Mouse (Mus musculus) left cerebral cortex, postnatal 14 days (tissue): ENCODE data around the gene Timm13. TPM values are rescaled to one million over a fixed set of nuclear protein-coding genes. Genes with fewer than 3 reads are reported as not detected.
A peak's percentile ranks its signal among the peaks of the same experiment; 100 is the strongest.

Experiments used
- DNase-seq, 2 experiments: peaks; one replicate each; pipeline ENCODE4 v3.0.0; 2021 to 2022; ENCODE audit warnings: low spot score in 2 of 2, mixed read lengths in 1 of 2
- intact Hi-C: fragments of 180-260 bp; cut with DNase I; formaldehyde crosslinking; loops from one replicate; pipeline ENCODE4 v1.15.1; 2025
- total RNA-seq, 2 experiments: library from RNA; stranded (reverse); gene quantifications; 2 replicates each; pipeline ENCODE4 v1.2.3; 2021

Timm13 gene
- total RNA-seq, 2 experiments from 2014 or later: 145 to 157 TPM

GRCm38 (mm10) chr10:80913364-80914011, 12.7 kb upstream of the Timm13 start:
- no peak for DNase-seq
- intact Hi-C loops: no loop called here

DNA sequence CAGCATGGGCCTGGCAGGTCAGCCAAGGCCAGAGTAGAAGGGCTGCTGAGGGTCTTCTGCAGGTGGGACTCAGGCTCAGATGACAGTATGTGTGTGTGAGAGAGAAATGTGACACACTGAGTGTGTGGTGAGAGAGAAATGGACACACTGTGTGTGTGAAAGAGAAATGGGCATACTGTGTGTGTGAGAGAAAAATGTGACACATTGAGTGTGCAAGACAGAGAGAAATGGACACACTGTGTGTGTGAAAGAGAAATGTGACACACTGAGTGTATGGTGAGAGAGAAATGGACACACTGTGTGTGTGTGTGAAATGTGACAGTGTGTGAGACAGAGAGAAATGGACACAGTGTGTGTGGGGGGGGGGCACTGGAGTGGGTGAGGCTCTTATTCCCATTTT, 11.1 kb upstream of the Timm13 start:
- intact Hi-C loops: no loop called here
- no peak for DNase-seq

GRCm38 (mm10) chr10:80911354-80911753, 10.6 kb upstream of the Timm13 start:
- DNase-seq: no peak
- intact Hi-C loops: no loop called here

GRCm38 (mm10) chr10:80909375-80910162, 8.8 kb upstream of the Timm13 start:
- intact Hi-C loops: no loop called here
- no peak for DNase-seq

GRCm38 (mm10) chr10:80904709-80905108, 3.9 kb upstream of the Timm13 start:
- no peak for DNase-seq
- intact Hi-C loops: no loop called here

- DNase-seq: no peak
- intact Hi-C loops: no loop called here
Observed at GRCm38 (mm10) chr10:80904004-80904693, 3.4 kb upstream of the Timm13 start.

DNA sequence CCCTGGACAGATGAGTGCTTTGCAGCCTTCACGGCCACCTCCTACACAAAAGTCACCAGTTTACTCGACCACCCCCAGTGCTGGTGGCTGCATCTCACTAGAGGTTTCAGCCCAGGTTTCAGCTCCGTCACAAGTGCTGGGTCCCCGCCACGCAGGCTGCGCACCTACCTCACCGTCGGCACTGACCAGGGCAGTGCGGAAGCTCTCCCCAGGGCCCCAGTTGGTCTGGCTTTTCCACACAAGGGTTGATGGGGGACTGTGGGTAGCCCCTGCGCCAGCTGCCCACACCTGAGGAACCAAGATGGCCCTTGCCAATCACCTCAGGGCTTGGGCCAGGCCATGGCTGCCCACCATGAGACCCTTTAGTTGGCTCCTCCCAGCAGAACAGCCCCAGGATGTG, 2.5 kb upstream of the Timm13 start:
- intact Hi-C loops: no loop called here

DNA sequence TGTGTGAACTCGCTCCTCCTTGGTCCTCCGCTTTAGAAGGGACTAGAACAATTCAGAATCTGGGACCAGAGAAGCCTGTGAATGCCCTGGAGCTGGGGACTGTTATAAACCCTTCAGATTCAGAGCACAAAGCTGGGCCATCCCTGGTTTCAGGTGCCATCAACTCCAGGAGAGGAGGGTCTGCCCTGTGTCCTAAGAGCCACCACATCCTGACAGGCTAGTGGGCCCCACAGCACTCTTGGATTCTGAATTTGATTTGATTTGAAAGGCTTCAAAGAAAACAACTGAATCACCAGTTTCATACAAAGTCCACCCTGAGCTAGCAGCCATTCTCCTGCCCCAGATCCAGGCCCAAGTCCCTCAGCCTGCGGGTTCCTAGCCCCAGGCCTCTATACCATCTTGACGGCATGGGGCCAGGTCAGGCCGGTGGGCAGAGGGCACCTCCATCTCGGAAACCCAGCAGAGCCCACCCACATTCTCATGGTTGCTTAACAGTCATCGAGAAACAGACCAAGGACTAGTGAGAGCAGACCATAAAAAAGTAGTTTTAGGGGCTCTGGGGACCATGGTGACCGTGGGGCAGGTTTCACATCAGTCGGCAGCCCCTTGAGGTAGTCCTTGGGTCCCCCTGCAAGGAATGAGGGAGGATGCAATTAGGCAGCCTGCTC, 1.6 kb upstream of the Timm13 start:
- intact Hi-C loops: no loop called here
- no peak for DNase-seq

More for the DNA sequence above, 2.5 kb upstream of the Timm13 start:
- no peak for DNase-seq

DNA sequence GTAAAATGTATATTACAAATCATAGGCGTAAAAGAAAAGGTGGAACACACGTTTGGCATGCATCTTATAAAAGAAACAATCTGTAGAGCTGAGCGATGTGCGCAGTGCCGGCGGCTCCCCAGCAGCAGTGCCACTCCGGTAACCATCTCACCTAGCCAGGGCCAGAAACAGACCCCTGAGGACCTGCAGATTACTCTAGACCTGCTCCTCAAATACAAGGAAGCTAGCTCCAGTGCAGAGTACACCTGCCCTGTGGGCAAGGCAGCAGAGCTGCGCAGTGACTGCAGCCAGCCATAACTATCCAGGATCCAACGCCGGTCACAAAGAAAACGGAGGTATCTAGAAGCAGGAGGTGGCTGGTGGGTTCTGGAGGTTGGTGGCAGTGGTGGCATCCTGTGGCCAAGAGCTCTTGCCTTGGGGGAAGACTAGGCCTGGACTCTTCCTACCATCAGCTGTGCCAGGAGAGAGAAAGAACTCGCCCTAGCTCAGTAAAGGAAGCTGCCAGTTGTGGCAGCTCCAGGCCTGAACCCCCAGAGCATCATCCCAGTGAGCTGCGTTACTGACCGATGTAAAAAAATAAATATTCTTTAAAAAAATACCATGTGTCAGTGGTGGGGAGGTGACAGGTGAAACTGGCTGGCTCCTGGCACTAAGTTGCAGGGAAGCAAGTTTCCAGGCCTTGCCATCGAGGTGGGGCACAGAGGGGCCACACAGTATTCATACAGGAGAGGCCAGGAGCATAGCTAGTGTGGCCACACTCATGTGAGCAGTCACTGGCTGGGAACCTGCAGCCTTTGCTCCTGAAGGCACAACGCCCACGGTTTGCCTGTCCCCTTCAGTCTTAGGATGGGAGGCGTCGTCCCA, 872 bp upstream of the Timm13 start:
- intact Hi-C loops: no loop called here
- no peak for DNase-seq

- no peak for DNase-seq
- intact Hi-C loops: no loop called here
Observed at GRCm38 (mm10) chr10:80899591-80900317, 1.0 kb downstream of the Timm13 start.

- intact Hi-C loops: no loop called here
- no peak for DNase-seq
Observed at GRCm38 (mm10) chr10:80899074-80899473, 1.7 kb downstream of the Timm13 start.

DNA sequence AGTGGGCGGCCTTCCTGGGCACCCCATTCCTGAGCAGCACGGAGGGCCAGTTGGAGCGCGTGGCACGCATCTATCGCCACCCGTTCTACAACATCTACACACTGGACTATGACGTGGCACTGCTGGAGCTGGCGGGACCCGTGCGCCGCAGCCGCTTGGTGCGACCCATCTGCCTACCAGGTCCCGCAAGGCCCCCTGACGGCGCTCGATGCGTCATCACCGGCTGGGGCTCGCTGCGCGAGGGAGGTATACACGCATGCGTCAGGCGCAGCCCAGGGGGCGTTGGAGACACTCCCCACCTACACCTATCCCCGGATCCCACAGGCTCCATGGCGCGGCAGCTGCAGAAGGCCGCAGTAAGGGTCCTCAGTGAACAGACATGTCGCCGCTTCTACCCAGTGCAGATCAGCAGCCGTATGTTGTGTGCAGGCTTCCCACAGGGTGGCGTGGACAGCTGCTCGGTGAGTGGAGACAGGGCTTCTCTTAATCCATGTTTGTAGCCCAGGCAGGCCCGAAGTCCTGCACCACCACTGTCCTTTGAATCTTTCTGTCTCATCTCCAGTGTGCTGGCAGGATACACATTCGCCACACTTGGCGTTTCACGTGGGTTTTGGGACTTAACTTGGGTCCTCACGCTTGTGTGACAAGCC, 2.8 kb downstream of the Timm13 start:
- intact Hi-C loops: no loop called here
- DNase-seq: peak; percentile 64 to 70

DNA sequence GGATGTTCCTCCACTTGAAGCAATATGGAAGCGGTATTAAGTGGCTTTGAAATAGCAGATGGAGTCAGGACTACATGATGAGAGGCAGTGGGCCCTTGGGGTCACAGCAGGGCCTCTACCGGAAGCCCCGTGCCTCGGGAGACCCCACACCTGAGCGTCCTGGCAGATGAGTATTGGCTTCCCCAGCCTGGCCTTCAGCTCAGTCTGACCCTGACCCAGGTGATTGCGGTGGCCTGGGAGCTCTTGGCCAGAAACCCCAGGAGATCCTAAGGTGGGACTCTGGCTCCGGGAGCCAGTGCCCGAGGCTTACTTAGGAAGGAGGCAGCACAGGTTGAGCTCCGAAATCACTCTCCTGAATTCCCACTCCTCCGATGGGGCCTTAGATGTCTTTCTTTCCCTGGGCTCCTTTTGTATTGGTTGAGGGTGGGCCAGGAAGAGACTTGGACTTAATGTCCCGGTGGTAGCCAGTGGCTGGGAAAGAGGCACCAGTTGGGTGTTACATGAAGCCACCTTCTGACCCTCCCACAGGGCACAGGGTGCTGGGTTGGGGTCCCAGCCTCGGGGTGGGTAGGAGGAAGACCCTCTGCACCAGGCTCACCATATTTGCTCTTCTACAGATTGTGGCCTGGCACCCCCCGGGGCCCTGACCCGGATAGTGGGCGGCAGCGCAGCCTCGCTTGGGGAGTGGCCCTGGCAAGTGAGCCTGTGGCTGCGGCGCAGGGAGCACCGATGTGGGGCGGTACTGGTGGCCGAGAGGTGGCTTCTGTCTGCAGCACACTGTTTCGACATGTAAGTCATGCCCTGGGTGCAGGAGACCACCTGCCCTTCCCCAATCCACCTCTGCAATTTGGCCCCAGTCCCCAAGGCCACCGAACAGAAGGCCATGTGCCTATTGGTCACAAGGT, 3.9 kb downstream of the Timm13 start:
- intact Hi-C loops: no loop called here

DNA sequence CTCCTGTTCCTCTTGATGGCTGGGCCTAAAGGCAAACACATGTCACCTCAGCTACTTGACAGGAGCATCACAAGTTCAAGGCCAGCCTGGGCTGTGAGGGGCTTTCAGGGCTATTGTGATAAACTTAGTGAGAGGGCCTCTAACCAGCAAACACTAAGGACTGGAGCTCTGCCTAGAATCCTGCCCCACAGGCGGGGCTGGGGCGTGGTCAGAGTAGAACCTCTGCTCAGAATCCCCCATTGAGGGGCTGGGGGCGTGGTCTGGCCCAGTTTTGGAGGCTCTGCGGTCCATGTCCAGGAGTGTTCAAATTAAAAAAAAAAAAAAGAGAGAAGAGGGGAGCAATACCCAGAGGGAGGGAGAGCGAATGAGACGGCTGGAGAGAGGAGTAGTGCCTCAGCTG, 5.1 kb downstream of the Timm13 start:
- DNase-seq: no peak
- intact Hi-C loops: no loop called here

More for the DNA sequence above, 3.9 kb downstream of the Timm13 start:
- DNase-seq: no peak

DNA sequence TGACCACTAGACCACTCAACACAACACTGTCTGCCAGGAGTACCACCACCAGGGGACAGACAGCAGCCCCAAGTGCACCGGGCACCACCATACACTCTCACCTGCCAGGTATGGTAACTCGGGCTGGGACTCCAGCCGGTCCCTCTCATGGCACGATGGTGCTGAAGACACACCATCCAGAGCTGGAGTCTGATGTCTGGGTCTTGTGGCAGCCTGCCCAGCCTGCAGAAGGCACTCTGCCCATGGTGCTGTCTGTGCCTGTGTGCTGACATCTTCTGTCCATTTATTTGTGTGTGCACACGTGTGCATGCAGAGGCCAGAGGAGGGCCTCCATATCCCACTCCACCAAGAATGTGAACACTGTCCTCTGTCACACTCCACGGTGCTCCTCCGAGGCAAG, 5.7 kb downstream of the Timm13 start:
- DNase-seq: no peak
- intact Hi-C loops: no loop called here

DNA sequence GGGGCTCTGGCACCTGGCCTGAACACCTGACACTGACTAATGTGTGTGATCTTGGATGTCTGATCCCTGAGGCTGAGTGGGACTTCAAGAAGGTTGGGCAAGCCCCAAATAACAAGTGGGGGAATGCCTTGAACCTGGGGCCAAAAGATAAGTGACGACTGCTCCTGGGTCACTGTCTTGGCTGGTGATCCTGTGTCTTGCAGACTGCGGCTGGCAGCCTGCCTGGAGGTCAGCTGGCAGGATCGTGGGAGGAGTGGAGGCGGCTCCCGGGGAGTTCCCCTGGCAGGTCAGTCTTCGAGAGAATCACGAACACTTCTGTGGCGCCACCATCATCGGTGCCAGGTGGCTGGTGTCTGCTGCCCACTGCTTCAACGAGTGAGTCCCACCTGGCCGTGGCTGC, 13.6 kb downstream of the Timm13 start:
- DNase-seq: no peak
- intact Hi-C loops: no loop called here

DNA sequence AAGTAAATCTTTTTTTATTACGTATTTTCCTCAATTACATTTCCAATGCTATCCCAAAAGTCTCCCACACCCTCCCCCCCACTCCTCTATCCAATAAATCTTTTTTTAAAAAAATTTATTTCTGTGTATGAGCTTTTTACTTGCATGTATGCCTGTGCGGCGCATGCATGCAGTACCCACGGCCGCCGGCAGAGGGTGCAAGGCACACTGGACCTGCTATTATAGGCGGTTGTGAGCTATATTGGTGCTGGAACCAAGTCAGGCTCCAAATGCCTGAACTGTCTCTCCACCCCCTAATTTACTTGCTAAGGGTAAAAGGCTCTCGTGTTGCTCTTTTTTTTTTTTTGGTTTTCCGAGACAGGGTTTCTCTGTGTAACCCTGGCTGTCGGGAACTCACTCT, 19.5 kb downstream of the Timm13 start:
- DNase-seq: peak; percentile 74 to 89
- intact Hi-C loops: loop anchor here (5.0 kb wide), 1 partner anchor 116 kb away; no protein-coding TSS in a partner anchor
